Mouse (Mus musculus): ENCODE measurements at regions not wholly inside any gene's neighbourhood (a gene's known extent, or its start where the extent isn't known, plus 50 kb on each side); places are given as distances from the start of the nearest gene placed in this dataset.

GRCm38 (mm10) chr5:97633766-97634165 lies 176.9 kb upstream of the Gk2 start:
- TF ChIP-seq CTCF (IDR thresholded peaks at IDR 0.05; ENCODE audit: low read depth), result no peak
- no peak for TF ChIP-seq EP300 (IDR thresholded peaks at IDR 0.05; ENCODE audit: low read depth)

All from liver, embryonic 14.5 days (tissue).